Mouse (Mus musculus): ENCODE data around the gene Plxna4.

DNA sequence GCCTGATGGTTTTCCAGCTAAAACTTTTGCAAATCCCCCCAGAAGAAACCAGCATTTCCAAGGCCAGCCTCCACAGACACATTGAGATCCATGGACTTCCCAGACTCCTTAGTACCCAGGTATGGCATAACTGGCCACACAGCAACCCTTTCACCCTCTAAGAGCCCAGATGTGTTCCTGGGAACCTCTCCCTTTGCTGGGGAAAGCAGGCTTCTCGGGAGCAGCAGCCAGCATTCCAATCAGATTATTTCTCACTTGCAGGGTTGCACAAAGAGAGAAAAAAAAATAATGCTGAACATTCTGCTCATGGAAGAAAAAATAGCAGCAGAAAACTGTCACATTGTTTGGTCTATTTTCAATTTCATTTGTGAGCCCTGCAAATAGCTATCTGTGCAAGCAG is 178.4 kb downstream of the Plxna4 start:
- TF ChIP-seq CTCF (IDR thresholded peaks at IDR 0.05; ENCODE audit: borderline replicate concordance, insufficient read depth, low read length) (no peak), POLR2A (IDR thresholded peaks at IDR 0.05; ENCODE audit: low read depth, low read length) (no peak)
